Mouse (Mus musculus) skeletal muscle tissue, adult 2 months (tissue): Measurements from ENCODE around the gene Slc16a10.

Experiments used
- DNase-seq: peaks from one replicate; pipeline ENCODE4 v3.0.0-alpha.2; 2012; ENCODE audit warnings: low read depth, low spot score

Gene Slc16a10

GRCm38 (mm10) chr10:40141864-40142523, at the start of gene Slc16a10:
TSS of gene Slc16a10 (minus strand) at chr10:40142258.
- DNase-seq = peak; percentile 96

GRCm38 (mm10) chr10:40191338-40191979, 49.4 kb upstream of the Slc16a10 start:
- DNase-seq = no peak

DNA sequence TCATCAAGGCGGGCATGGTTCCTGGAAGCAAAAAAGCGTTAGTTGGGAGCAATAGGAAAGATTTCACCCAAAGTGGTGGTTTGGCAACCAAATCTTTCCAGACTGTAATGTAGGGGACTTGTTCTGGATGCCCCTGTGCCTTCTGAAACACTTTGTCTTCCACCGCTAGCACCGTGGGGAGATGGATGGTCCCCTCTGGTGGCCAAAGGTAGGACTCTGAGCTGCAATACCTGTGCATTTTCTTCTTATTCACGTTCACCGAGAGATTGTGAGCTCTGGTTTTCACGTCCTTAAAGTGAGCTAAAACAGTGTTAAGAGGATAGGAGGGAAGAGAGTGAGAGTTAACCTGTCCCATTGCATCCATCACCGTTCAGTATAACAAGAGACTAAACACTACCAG, 48.8 kb upstream of the Slc16a10 start:
- DNase-seq = no peak

DNA sequence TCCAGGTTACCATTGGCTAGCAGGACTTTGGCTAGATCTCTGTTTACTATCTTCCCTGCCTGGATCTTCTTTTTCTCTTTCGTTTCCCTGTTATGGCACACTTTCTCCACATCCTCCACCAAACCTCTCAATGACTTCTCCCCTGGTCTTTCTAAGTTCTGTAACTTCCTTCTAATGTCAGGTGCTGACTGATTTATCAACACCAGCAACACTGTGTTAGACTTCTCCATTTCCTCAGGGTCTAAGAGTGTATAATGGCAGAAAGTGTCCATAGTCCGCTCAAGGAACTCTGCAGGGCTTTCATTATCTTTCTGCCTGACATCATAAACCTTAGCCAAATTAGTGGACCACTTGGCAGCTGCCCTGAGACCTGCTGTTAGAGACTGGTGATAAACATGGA, 47.6 kb upstream of the Slc16a10 start:
- DNase-seq = no peak

DNA sequence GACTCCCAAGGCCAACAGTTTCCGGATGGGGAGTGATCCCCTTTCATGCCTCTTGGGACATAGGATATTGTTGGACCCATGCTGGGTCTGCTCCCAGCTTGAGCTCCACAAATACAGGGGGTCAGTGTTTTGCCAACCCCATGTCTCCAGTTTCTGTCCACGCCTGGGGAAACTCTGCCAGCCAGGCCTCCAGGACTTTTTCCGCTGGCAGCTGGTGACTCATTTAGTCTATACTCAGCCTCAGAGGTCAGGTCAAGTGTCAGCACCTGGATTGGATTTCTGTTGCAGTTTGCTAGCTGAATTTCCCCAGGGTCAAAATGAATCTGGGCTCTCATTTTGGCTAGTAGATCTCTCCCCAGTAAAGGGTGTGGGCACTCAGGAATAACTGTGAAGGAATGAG, 46.8 kb upstream of the Slc16a10 start:
- peak; percentile 89 for DNase-seq

DNA sequence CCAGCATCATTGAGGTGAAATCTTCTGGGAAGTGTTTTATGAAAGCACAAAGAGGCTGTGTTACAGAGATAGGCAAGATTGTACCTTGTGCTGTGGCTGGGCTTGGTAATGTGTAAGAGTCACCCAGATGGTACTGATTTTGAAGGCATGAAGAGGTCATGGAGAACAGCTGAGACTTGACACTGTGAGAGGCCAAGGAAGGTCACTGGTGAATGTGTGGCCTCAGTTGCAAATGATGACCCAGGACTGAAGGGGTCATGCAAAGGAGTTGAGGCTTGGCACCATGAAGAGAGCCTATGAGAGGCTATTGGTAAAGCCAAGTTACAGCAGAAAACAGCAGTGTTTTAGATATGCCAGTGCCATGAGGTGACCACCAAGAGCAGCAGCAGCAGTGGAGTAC, 43.9 kb upstream of the Slc16a10 start:
- DNase-seq = no peak

DNA sequence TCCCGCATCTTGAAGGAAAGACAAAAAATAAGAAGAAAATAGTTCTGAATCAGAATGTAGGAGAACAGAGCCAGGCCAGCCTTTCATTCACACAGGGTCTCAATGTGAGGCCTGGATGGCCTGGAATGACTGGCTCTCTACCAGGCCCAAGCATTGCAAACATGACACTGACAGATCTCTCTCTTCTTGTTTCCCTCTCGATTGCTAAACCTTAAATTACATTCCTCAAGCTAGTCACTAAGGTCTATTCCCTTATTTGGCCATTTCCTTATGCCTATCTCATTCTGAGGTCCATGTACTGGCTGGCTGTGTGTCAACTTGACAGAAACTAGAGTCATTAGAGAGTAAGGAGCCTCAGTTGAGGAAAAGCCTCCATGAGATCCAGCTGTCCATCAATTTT, 38.0 kb upstream of the Slc16a10 start:
- DNase-seq = no peak

GRCm38 (mm10) chr10:40179142-40179541, 37.1 kb upstream of the Slc16a10 start:
- no peak for DNase-seq

DNA sequence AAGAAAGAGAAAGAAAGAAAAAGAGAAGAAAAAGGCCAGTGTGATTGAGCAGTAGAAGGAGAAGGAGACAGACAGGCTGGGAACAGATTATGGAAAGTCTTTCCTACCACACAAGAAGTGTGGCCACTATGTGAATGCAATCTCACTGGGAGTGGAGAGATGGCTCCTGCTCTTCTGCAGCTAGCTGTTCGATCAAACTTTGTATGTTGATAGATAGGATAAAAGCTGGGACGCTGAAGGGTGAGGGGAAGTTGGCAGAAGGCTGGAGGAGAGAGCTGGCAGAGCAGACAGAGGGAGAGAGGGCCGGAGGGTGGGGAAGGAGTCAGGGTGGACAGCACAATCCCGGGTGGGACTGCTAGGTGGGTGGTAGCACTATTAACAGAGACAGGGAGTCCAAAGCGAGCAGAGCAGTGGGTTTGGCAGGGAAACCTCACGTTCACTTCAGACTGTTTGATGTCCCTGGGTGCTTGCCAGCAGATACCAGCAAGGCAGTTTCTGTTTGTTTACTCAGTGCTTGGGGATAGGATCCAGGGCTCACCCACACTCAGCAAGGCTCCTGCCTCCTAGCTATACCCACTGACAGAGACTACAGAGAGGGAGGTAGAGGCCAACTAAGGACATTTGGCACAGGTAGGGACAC, 35.4 kb upstream of the Slc16a10 start:
- DNase-seq = no peak

- no peak for DNase-seq
Measured at GRCm38 (mm10) chr10:40172136-40172535, 30.1 kb upstream of the Slc16a10 start.

DNA sequence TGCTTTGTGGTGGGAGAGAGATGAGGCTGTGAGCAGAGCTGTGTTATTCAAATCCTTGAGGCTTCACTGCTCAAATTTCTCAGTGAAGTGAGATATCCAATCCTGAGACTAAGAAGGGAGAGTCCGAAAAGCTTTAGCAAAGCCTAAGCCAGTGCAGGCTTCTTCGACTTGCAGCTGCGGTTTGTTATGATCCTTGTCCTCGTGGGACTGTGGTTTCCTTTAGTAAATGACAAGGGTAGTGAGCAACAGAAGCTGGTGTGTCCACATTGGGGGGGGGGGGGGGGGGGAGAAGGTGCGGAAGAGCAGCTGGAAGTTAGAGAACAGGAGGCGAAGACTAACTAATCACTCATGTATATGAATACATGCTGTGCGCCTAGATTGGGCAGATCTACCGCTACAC, 29.2 kb upstream of the Slc16a10 start:
- no peak for DNase-seq

DNA sequence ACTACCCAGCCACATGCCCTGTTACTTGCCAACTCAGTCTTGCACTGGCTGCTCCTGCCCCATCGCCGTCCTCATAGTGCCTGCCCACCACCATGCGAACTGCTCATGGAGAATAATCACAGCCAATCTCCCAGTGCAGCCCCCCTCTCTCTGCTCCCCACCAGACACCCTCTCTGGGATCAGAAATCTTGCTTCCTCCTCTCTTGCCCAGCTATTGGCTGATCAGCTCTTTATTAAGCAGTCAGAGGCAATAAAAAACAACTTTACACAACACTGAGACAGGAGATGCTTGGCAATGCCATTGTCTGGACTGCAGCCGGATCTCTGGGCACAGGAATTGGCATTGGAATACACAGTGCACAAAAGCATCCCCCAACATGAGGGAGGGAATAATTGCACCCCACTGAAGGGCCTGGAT, 28.1 kb upstream of the Slc16a10 start:
- DNase-seq = no peak

- DNase-seq = no peak
Measured at GRCm38 (mm10) chr10:40169566-40169965, 27.5 kb upstream of the Slc16a10 start.

DNA sequence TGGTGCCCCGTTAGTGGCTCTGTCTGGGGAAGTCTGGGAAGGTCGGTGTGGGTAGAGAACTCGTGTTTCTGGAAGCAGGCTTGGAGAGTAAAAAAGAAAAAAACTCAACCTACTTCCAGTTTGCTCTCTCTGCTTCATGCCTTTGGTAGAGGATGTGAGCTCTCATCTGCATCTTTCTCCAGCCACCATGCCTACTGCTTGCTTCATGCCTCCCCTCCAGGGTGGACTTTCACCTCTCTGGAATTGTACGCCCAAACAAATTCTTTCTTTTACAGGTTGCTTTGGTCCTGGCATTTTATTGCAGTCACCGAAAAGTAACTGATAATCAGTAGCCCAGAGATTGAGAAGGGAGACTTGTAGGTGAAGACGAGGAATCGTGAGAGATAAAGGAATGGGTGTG, 27.0 kb upstream of the Slc16a10 start:
- DNase-seq = no peak

- DNase-seq = peak; percentile 38
Measured at GRCm38 (mm10) chr10:40164421-40165386, 22.6 kb upstream of the Slc16a10 start.

- no peak for DNase-seq
Measured at GRCm38 (mm10) chr10:40163914-40164313, 21.9 kb upstream of the Slc16a10 start.

DNA sequence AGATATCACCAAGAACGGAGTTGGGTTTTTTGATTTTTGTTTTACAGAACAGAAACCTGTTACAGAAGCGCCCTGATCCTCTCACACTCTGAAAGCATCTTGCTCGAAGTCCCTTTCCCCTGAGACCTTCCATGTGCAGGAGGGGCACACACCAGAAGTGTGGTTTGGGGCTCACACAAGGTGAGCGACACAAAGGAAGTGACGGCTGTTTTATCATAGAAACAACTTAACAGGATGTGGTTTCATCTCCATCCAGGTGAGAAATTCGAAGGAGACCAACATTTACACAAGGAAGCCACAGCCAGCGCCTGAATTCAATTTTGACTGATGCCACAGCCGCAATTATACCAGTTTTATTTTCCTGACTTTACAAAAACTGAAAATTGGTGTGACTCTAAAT, 21.3 kb upstream of the Slc16a10 start:
- DNase-seq = no peak

DNA sequence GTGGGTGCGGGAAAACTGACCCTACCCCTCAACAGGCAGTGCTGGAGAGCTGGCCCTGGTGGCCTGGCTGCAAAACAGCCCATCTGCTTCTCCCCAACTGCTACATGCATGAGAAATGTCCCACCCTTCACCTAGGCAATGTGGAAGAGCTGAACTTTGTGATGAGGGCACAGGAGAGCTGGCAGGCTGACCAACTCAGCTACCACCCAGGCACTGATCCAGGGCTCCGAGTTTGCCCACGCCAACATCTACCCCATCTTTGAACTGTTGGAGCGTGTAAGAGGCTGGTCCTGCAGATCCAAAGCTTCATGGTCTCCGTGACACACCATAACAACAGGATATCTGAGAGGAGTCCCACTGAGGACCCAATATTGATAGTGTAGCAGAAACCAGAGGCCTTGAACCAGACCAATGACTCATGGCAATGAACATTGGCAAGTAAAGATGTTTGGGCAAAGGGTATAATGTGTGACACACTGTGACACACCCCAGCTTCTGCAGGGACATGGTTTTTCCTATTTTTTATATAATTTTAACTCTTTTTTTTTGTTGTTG, 19.7 kb upstream of the Slc16a10 start:
- DNase-seq = no peak

DNA sequence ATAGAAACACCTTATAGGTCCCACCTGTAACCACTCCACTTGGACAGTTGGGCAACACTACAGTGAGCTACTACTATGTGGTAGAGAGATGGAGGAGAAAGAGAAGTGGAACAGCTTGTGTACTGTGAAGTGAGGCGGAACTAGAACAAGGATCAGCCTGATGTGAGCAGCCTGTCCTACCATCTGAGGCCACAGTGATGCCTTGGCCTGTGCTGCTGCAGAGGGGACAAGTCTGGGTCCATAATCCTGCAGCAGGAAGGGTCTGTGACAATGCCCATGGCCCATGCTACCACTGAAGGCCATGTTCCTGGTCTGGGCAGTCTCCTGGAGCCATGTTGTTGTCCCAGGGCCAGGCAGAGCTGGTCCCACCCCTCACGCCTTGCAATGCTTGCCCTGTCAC, 19.2 kb upstream of the Slc16a10 start:
- DNase-seq = no peak

DNA sequence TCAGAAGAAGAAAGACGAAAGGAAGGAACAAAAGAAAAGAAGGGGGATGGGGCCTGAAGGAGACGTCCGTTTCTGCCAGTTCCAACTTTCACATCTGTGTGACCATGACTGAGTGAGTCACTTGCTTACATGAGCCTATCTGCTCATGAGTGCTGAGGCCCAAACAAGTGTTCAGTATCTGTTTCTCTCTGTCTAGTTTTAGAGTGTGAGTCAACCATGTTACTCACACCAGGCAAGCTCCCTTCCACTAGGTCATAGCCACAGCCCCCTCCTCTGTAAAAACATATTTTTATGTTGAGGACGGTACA, 10.4 kb upstream of the Slc16a10 start:
- no peak for DNase-seq

- no peak for DNase-seq
Measured at GRCm38 (mm10) chr10:40151852-40152549, 9.9 kb upstream of the Slc16a10 start.
